Mouse (Mus musculus) left cerebral cortex, adult 11 months (tissue): ENCODE measurements around the gene Bend6.

Source experiments
- DNase-seq: peaks from one replicate; pipeline ENCODE4 v3.0.0; 2022; ENCODE audit warnings: low spot score

Bend6 gene

GRCm38 (mm10) chr1:33907421-33908190, at the start of gene Bend6:
Gene Bend6, minus strand, starts transcription at chr1:33907816.
- DNase-seq, result peak; percentile 63

GRCm38 (mm10) chr1:33955626-33956025, 48.0 kb upstream of the Bend6 start:
- no peak for DNase-seq

GRCm38 (mm10) chr1:33948511-33948910, 40.9 kb upstream of the Bend6 start:
- no peak for DNase-seq

- DNase-seq, result no peak
These were observed 40.2 kb upstream of the Bend6 start for GRCm38 (mm10) chr1:33947838-33948237.

GRCm38 (mm10) chr1:33946601-33947395, 39.2 kb upstream of the Bend6 start:
- DNase-seq, result peak; percentile 73

GRCm38 (mm10) chr1:33945756-33946155, 38.1 kb upstream of the Bend6 start:
- DNase-seq, result no peak

- DNase-seq, result no peak
These were observed 37.5 kb upstream of the Bend6 start for GRCm38 (mm10) chr1:33944977-33945750.

- DNase-seq, result no peak
These were observed 36.3 kb upstream of the Bend6 start for GRCm38 (mm10) chr1:33943943-33944342.

- no peak for DNase-seq
These were observed 35.0 kb upstream of the Bend6 start for GRCm38 (mm10) chr1:33942638-33943037.

- DNase-seq, result no peak
These were observed 32.8 kb upstream of the Bend6 start for GRCm38 (mm10) chr1:33940364-33940928.

GRCm38 (mm10) chr1:33939828-33940227, 32.2 kb upstream of the Bend6 start:
- no peak for DNase-seq

- DNase-seq, result no peak
These were observed 28.3 kb upstream of the Bend6 start for GRCm38 (mm10) chr1:33935946-33936345.

GRCm38 (mm10) chr1:33932845-33933499, 25.4 kb upstream of the Bend6 start:
- no peak for DNase-seq

- no peak for DNase-seq
These were observed 24.6 kb upstream of the Bend6 start for GRCm38 (mm10) chr1:33932196-33932595.

- no peak for DNase-seq
These were observed 24.2 kb upstream of the Bend6 start for GRCm38 (mm10) chr1:33931791-33932190.

GRCm38 (mm10) chr1:33927466-33927865, 19.9 kb upstream of the Bend6 start:
- no peak for DNase-seq

GRCm38 (mm10) chr1:33925283-33925682, 17.7 kb upstream of the Bend6 start:
- no peak for DNase-seq

GRCm38 (mm10) chr1:33922975-33923374, 15.4 kb upstream of the Bend6 start:
- no peak for DNase-seq

- no peak for DNase-seq
These were observed 8.9 kb upstream of the Bend6 start for GRCm38 (mm10) chr1:33916554-33916953.

- no peak for DNase-seq
These were observed 4.0 kb upstream of the Bend6 start for GRCm38 (mm10) chr1:33911589-33911988.

GRCm38 (mm10) chr1:33908191-33908962, 761 bp upstream of the Bend6 start, which contains the start of gene Dst:
Gene Dst, plus strand, starts transcription at chr1:33908225.
- no peak for DNase-seq
